Mouse (Mus musculus): ENCODE results near the gene Rab11fip3.
A peak's percentile ranks its signal among the peaks of the same experiment; 100 is the strongest.

Rab11fip3 gene

DNA sequence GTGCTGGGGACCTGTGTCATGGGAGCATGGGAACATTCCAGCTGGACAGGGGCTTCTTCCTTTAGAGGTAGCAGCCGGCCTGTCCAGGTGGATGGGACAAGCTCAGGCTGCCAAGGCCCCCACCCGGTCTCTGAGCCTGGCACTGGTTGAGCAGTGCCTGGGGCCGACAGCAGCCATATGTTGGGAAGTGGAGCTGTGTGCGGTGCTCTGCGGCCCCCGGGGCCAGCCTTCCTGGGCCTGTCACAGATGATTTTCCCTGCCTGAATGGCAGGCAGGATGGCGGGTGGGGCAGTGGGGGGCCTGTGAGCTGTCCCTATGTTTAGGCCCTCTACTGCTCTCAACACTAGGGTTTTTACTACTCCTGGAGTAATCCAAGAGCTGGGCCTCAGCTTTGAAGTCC lies 113.2 kb downstream of the Rab11fip3 start:
- DNase-seq (ENCODE audit: low read depth, low spot score), result no peak

DNA sequence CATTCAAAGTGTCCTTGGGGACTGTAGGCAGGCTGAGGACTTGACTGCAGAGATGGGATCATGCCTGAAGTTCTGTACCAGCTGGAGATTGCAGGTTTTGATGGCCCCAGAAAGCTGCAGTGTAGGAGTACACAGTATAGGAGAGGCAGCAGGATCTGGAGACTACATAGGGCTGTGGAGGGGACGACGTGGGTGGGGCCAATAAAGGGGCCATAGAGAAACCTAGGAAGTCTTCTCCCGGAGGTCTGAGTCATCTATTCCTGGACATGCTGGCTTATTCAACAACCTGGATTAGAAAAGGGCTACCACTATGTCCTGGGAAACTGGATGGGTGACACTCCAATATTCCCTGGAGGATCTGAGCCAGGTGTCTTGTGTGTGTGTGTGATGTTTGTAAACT lies 113.6 kb downstream of the Rab11fip3 start:
- no peak for DNase-seq (ENCODE audit: low read depth, low spot score)

DNA sequence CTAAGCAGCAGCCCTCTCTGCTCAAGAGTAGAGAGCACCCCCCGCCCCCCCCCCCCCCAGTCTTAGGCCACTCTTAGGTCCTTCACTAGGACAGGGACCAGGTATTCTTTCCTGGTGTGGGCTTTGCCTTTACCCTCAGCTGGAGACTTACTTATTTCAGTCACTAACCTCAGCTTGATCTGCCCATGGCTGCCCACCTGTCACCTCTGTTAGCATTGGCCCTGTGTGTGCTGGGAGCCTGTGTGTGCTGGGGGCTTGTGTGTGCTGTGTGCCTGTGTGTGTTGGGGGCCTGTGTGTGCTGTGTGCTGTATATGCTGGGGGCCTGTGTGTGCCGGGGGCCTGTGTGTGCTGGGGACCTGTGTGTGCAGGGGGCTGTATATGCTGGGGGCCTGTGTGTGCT lies 114.7 kb downstream of the Rab11fip3 start:
- DNase-seq (ENCODE audit: low read depth, low spot score), result no peak

DNA sequence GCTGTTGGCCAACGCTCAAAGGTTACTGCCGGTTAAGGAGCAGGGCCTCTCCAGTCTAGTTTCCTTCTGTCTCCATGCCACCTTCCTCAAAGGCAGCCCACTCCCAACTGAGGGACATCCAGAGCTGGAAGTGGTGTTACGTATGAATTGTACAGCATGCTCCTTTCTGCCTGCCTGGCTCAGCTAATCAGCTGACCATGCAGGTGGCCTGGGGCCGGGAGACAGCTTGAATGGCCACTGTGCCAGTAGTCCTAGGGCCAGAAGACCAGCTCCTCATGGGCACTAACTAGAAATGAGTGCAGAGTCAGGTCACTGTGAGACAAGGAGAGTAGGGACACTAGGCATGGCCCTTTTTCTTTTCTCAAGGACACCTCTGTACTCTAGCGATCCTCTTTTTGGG lies 116.2 kb downstream of the Rab11fip3 start:
- no peak for DNase-seq (ENCODE audit: low read depth, low spot score)

DNA sequence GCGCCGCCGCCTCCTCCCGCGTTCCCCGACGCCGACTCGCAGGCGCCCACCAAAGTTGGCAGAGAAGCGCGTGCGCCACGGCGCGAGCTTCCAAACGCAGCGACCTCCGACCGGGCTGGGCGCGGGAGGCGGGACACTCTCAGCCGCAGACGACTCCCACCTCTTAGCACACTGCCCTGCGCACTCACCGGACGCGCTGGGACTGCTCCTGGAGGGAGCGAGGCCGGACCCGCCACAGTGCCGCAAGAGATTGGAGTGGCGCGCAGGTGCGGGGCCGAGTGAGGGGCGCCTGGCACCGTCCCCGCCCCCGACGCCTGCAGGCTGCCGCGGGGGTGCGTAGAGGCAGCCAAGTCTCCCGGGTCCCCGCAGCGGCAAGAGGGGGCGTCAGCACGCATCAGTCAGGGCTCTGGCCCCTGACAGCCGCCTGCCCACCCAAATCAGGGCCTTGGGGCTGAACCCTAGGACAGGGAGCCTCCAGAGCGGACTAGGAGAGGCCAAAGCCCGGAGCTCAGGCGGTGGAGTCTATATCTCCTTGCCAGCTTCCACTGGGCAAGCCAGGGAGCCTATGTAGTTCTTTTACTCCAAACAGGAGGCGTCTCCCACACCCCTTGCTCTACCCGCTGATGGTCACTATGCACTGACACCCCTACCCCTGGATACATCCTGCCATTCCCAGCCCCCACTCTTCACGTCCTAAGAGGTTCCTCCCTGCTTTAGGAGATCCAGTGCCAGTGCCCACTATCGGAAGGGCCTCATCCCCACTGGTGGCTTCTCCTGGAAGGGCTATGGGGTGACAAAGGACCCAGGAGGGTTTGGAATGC lies 117.3 kb downstream of the Rab11fip3 start, which contains the start of gene A930017K11Rik:
Gene A930017K11Rik, minus strand, starts transcription at position 763 of the 821 bp plus-strand sequence.
- no peak for DNase-seq (ENCODE audit: low read depth, low spot score)

DNA sequence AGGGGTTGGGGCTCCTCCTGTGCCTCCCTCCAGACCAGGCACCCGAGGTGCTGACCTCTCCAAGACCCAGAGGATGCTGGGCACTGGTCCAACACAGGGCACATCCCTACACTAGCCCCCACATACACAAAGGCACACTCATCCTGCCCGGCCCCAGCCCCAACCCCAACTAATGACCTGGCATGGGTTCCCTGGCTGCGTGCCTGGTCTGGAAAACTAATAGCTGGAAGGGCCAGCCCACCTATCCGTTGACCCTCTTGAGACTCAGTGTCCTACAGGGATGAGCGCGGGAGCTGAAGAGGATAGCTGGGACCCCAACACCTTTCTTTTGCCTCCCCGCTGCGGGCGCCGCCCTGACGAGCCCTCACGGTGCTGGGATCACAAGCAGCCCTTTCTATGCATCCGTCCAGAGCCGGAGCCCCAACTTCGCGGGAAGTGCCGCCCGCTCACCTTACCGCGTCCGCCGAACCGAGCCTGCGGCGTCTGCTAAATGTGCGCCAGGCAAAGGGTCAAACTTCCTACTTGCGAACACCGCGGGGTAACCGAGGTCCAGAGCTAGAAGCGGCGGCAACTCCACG lies 118.0 kb downstream of the Rab11fip3 start:
- DNase-seq (ENCODE audit: low read depth, low spot score), result no peak

DNA sequence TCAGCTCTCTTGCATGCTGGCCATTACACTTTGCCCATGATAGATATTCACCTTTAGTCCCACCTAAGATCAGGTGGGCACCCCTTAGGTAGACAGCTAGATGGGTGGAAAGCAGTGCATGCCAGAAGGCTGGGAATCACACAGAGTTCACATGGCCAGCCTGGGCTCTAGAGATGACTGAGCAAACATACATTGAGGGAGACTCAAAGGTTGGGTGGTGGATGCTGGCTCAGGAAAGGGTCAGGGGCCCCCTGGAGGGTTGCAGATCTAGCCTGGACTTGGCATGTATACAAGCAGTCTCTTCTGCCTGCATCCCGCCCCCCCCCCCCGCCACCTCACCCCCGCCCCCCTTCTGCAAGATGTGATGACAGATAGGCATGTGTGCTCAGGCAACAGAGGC lies 118.6 kb downstream of the Rab11fip3 start:
- DNase-seq (ENCODE audit: low read depth, low spot score), result no peak

DNA sequence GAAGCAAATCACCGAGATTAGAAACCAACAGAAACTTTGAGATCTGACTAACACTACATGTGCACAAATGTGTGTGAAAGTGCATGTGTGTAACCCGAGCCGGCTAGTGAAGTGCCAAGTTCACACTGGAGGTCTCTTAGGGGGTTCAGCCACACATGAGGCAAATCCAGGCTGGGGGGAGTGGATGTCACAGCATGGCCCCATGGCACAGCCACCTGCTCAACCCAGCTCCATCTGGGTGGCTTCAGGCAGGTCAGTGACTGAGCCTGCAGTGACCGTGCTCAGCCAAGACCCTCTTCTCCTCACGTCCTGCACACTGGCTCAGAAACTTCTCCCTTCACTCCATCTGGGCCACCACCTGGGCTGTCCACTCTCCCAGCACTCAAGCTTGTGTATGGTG lies 119.4 kb downstream of the Rab11fip3 start:
- no peak for DNase-seq (ENCODE audit: low read depth, low spot score)

DNA sequence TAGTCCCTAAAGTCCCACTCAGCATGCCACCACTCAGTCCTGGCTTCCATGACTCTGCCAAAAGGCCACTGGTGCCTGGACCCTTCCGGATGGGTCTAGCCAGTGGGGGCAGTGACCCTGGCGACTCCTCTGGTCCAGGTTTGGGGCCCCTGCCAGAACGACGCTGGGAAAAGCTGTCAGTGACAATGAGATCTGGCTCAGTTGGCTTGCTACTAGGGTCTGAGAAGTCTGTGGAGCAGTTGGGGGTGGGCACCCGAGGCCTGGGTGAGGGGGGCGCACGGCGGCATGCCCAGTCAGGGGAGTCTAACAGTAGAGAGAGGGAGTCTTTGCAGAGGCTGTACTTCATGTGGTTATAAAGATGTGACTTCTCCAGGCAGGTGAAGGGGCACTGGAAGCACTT lies 121.3 kb downstream of the Rab11fip3 start:
- no peak for DNase-seq (ENCODE audit: low read depth, low spot score)

DNA sequence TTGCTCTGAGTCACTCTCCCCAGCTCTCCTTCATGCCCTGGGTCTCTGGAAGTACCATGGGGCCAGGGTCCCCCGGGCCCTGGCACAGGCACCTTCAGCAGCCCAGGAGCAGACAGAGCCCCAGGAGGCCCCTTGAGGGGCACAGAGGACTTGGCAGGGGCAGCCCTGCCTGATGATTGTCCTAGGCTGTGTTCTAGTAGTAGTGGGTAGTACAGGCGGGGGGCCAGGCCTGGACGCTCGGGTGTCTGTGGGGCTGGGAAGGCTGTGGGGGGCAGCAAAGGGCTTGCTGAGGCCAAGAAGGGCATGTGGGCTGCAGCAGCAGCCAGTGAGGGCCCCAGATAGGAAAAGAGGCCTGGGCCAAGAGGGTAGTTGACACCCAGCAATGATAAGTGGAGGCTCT lies 121.8 kb downstream of the Rab11fip3 start:
- DNase-seq (ENCODE audit: low read depth, low spot score), result no peak

DNA sequence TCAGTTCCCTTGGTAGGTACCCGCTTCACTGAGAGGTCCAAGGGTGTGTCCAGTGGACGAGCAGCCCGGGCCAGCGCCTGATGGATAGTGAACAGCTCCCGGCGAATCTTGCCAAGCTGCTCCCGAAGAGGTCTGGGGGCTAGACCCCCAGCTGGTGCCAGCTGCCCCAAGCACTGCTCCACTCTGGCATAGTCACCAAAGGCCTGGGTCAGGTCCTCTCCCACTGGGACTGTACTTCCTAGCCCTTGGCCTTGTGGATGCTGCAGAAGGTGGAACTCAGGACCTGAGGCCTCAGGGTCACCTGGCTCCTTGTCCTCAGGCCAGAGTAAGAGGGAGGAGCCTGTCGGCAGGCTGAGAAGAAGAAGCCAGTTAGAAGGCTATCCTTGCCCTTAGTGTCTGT lies 122.5 kb downstream of the Rab11fip3 start:
- no peak for DNase-seq (ENCODE audit: low read depth, low spot score)

DNA sequence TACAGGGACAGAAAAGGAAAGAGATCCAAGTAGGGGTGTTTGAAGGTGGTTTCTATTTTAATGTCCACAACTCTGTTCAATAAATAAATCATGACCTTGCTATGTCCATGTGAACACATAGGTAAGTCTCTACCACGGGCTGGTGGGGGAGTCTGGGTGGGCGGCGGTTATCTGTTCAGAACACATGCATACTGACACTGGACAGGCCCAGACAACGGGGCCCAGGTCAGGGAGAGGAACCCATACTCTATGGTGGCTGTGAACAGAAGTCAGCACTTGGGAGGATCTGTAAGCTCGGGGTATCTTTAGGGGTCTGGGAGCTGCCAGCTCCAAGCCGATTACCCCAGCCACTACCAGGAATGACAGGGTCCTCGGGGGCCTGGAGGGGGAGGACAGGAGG lies 123.0 kb downstream of the Rab11fip3 start:
- no peak for DNase-seq (ENCODE audit: low read depth, low spot score)

DNA sequence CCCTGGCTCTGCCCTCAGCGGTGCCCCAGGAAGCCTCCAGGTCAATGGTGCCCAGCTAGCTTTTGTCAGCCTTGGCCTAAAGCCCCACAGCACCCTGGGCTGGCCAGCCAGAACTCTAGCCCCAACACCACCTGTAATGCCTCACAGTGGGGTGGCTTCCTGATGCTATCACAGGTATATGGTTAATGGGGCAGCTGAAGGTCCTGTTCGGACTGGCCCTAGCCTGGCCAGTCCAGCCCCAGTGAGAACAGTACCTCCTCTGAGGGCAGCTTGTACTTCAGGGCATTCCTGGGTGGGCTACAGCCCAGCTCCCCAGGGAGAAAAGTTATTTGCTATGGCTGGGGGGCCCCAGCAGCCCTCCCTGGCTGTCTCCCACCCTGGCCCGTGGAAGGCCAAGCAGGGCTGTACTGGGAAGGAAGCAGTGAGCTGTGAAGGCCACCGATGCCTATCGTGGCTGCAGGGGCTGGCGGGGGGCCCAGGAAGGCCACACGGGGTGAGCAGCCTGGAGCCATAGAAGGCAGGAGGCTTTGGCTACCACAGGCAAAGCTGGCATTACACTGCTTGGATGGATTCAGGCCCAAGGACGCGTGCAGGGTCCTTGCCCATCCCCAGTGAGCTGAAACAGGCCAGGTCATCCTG lies 123.7 kb downstream of the Rab11fip3 start:
- no peak for DNase-seq (ENCODE audit: low read depth, low spot score)

DNA sequence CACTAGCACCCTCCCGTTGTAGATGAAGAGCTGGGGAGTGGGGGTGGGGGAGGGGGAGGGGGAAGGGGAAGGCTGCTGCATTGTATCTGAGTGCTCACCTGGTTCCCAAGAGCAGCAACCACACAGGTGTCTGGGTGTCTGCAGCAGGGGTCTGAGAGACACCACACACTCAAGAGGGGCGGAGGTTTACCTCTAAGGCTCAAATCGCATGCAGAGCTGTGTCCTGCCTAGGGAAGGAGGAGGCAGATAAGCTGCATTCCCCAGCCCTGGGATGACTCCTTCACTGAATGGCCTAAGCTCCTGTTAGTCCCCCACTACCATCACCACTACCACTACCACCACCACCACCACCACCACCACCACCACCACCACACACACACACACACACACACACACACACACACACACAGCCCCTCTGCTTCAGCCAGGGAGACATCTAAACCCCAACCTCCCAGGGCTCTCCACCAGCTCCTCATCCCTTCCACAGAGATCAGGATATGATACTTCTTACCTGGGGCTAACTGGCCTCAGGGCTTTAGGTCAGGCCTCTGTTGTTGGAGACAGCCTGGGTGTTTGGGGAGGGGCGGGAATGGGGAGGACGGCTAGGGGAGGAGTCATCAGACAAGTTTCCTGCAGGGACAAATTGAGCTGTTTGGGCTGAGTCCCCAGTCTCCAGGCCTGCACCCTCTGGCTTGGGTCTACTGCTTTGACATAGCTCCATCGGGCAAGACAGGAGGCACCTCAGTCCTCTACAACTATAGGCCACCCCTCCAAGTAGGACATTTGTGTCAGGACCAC lies 124.8 kb downstream of the Rab11fip3 start, which contains the start of the genes Pigq and Nhlrc4:
Gene Pigq, minus strand, starts transcription at position 571 of the 798 bp plus-strand sequence.
Gene Nhlrc4, minus strand, starts transcription at position 596 of the 798 bp plus-strand sequence.
- DNase-seq (ENCODE audit: low read depth, low spot score), result no peak

DNA sequence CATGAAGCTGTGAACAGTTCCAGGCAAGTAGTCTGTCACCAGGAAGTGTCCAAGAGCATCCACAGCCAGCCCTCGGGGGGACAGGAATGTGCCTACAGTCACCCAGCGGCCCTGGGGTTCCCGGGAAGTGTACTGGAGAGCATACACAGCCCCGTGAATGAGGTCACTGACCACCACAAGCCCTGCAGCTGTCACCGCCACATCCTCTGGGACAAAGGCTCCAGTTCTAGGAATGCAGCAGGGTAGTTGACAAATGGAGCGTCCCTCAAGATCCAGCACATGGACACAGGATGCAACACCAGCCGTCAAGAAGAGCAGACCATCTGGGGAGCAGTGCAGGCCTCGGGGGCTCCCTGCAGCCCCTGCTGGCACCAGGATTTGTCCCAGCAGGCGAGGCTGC lies 125.6 kb downstream of the Rab11fip3 start:
- no peak for DNase-seq (ENCODE audit: low read depth, low spot score)

DNA sequence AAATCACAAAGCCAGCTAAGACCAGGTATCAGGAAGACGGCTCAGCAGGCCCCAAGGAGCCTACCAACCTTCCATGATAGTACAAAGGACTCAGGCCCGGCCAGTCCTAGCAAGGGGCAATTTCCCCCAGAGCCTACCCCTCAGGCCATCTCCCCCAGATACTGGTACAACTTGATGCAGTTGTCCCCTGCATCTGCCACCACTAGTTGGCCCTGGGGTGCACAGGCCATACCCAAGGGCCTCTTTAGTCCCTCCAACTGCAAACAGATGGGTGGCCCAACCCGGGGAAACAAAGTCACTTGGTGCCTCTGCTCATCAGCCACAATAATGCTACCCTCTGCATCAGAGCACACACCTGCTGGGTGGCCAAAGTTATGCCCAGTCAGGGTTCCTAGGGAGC lies 126.1 kb downstream of the Rab11fip3 start:
- DNase-seq (ENCODE audit: low read depth, low spot score), result no peak

DNA sequence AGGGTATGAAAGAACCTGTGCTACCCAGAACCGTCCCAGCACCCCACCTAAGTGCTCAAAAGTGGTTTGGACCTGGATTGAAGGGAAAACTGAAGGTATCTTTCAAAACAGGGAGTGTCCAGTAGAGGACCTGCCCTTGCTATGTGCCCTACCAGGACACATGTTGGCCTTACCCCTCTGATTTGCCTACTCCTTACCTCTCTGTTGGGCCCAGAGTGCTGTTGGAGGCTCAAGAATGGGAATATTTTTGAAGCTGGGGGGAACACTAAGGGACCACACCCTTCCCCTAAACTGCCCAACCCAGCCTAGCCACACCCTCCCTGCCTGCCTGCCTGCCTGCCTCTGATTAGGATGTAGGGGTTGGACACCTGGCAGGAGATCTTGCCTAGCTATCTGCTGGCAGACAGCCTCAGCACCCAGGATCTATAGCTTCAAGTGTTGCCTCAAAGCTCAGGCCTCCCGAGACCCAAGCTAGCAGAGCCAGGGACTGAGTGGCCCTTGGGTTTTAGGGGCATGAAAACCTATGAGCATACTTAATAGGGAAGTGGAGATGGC lies 126.7 kb downstream of the Rab11fip3 start:
- no peak for DNase-seq (ENCODE audit: low read depth, low spot score)

DNA sequence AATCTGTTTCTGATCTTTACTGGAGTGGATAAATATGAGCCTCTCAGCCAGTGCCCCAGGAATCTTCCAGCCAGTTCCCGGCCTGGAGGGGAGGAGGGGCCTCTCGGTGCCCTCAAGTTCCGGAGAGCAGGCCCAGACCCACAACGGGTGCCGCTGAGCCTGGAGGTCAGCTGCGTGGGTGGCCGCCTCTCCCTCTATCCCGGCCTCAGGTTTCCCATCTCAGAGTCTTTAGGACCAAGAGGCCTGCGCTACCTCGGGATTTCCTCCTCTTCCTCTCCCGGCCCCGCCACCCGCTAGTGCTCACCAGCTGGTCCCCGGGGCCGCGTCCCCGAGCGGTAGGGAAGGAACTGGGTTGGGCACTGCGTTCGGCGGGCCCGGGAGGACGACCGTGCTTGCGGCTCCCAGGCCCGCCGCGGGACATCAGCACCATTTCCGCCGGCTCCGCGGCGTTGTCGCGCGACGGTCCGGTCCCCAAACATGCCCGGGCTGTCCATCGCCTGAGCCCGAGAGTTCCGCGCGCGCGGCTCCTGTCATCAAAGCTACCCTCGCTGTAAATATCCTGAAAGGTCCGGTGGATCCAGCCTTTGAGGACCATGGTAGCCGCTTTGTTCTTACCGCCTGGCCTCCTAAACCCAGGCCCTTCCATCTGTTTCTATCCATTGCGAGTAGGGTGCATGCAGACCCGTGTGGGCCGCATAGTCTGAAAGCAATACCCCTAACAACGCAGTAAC lies 127.7 kb downstream of the Rab11fip3 start:
- peak; percentile 71 for DNase-seq (ENCODE audit: low read depth, low spot score)

All from 3T3-L1 (cell line).